Mouse (Mus musculus) erythroblast, embryonic 14.5 days (primary cell): Measurements from ENCODE around the gene Rps6kb2.

ENCODE experiments used
- GATA1 ChIP-seq: IDR thresholded peaks from 2 replicates; pipeline ENCODE4 v1.6.1; 2012; ENCODE audit warnings: low read length, inconsistent platforms, mixed read lengths
- TAL1 ChIP-seq: IDR thresholded peaks from 3 replicates; pipeline ENCODE4 v1.6.1; 2012; ENCODE audit warnings: low read length, inconsistent platforms, mixed read lengths

- no peak for TF ChIP-seq GATA1
- TF ChIP-seq TAL1 = no peak
Measured at GRCm38 (mm10) chr19:4156771-4157170, 6.4 kb downstream of the Rps6kb2 start.
